Mouse (Mus musculus): ENCODE data around the gene Gla. TPM values are rescaled to one million over a fixed set of nuclear protein-coding genes. Genes with fewer than 3 reads are reported as not detected.

The Gla gene
- polyA plus RNA-seq, 1 experiment from 2014 or later, result 4.5 TPM

- H3K9me3 ChIP-seq (replicated peaks; ENCODE audit: control insufficient read depth, low read length), result no peaks in the 10 kb centered on the region
- H3K27ac ChIP-seq (ENCODE audit: low read length), result peak overlapping the region; percentile 90
- WGBS (ENCODE audit: insufficient replicate concordance), result 15% methylated on average over 42 of the region's 43 CpGs
- H3K4me1 ChIP-seq (ENCODE audit: control insufficient read depth, low read depth, low read length), result peaks cover 2% of the 10 kb centered on the region; the same call in 1 of the 2 replicates
- peak overlapping the region; percentile 54 for H3K4me2 ChIP-seq (ENCODE audit: low read depth, low read length)
- ATAC-seq (ENCODE audit: low read depth), result peak; percentile 77
- H3K4me3 ChIP-seq (ENCODE audit: low read depth, low read length), result peak overlapping the region; percentile 74
- H3K36me3 ChIP-seq (ENCODE audit: control insufficient read depth, insufficient read depth), result no peaks in the 10 kb centered on the region
- no peaks in the 10 kb centered on the region for H3K27me3 ChIP-seq (ENCODE audit: control insufficient read depth, insufficient read depth, low read depth, low read length)
- peak overlapping the region; percentile 76 for H3K9ac ChIP-seq (ENCODE audit: low read depth, low read length)
These were observed 625 bp upstream of the Gla start for GRCm38 (mm10) chrX:134601380-134602120.

DNA sequence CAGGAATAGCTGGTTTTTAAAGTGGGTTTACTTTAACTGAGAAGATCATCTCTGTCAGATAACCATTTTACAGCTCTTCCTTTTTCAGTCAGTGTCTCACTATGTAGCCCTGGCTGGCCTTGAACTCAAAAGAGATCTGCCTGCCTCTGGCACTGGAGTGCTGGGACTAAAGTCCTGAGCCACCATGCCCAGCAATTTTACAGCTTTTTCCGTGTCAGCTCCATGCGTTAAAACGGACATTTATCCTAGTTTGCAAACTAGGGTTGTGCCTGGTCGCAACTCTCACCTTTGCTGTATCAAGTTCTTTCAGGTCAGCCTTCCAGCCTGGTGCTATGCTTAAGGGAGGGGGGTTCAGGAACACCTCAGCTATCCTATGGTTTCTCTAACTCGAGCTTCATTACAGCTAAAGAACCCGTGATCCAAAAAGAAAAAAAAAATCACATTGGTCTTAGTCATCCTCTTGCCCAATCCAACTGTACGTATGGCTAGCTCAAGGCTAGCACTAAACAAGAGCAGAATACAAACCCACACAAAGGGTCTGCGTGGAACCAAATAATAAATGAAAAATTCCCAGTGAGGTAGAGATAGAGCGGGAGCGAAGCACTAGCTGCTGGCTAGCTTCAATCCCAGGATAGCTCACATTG lies 881 bp downstream of the Gla start:
- peak overlapping the region; percentile 62 for H3K9ac ChIP-seq (ENCODE audit: low read depth, low read length)
- H3K27ac ChIP-seq (ENCODE audit: low read length), result peak overlapping the region; percentile 83
- peak overlapping the region; percentile 83 for H3K4me2 ChIP-seq (ENCODE audit: low read depth, low read length)
- H3K36me3 ChIP-seq (ENCODE audit: control insufficient read depth, insufficient read depth), result no peaks in the 10 kb centered on the region
- WGBS (ENCODE audit: insufficient replicate concordance), result 25% methylated on average over 10 of the region's 10 CpGs
- ATAC-seq (ENCODE audit: low read depth), result no peak
- no peaks in the 10 kb centered on the region for H3K9me3 ChIP-seq (replicated peaks; ENCODE audit: control insufficient read depth, low read length)
- peak overlapping the region; percentile 74 for H3K4me3 ChIP-seq (ENCODE audit: low read depth, low read length)
- no peaks in the 10 kb centered on the region for H3K27me3 ChIP-seq (ENCODE audit: control insufficient read depth, insufficient read depth, low read depth, low read length)
- H3K4me1 ChIP-seq (ENCODE audit: control insufficient read depth, low read depth, low read length), result peaks cover 2% of the 10 kb centered on the region; the same call in 1 of the 2 replicates

DNA sequence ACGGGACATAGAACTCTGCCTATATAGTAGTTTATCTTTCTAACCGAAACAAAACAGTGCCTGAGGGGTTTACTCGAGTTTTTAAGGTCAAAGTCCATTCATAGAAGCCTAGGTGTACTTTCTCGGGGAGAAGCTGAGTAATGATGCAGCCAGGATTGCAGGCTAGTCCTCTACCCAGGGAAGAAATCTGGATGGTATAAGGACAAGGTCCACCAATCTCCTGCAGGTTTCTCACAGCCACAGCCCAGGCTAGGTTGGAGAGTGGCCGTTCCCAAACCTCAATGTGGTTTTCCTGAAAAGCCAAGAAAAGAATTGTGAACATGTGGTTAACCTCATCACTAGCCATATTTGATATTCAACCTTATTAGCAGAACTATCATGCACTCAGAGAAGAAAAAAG lies 11.1 kb downstream of the Gla start:
- H3K27me3 ChIP-seq (ENCODE audit: control insufficient read depth, insufficient read depth, low read depth, low read length), result no peaks in the 10 kb centered on the region
- no peak overlapping the region for H3K9ac ChIP-seq (ENCODE audit: low read depth, low read length)
- H3K4me2 ChIP-seq (ENCODE audit: low read depth, low read length), result no peak overlapping the region
- no peaks in the 10 kb centered on the region for H3K9me3 ChIP-seq (replicated peaks; ENCODE audit: control insufficient read depth, low read length)
- H3K4me1 ChIP-seq (ENCODE audit: control insufficient read depth, low read depth, low read length), result no peaks in the 10 kb centered on the region; the same call in 1 of the 2 replicates
- 23% methylated on average over 5 of the region's 5 CpGs for WGBS (ENCODE audit: insufficient replicate concordance)
- H3K27ac ChIP-seq (ENCODE audit: low read length), result no peak overlapping the region
- ATAC-seq (ENCODE audit: low read depth), result no peak
- peaks cover 3% of the 10 kb centered on the region for H3K36me3 ChIP-seq (ENCODE audit: control insufficient read depth, insufficient read depth)
- no peak overlapping the region for H3K4me3 ChIP-seq (ENCODE audit: low read depth, low read length)

DNA sequence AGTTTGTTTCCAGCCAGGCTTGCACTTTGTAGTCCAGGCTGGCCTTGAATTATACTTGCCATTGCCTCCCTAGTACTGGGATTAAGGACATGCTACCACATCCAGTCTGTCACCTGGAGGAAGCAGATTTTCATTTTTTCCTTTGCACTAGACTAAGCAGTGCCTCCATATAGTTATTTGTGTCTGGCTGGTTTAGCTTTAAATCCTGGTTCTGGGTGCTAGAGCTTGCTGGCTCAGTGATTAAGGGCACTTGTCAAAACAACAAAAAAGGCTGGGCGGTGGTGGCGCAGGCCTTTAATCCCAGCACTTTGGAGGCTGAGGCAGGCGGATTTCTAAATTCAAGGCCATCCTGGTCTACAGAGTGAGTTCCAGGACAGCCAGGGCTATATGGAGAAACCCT lies 11.9 kb downstream of the Gla start:
- Histone ChIP-seq H3K36me3 (ENCODE audit: control insufficient read depth, insufficient read depth) (peaks cover 3% of the 10 kb centered on the region), H3K27ac (ENCODE audit: low read length) (no peak overlapping the region), H3K27me3 (ENCODE audit: control insufficient read depth, insufficient read depth, low read depth, low read length) (no peaks in the 10 kb centered on the region), H3K9me3 (replicated peaks; ENCODE audit: control insufficient read depth, low read length) (no peaks in the 10 kb centered on the region), H3K4me2 (ENCODE audit: low read depth, low read length) (no peak overlapping the region), H3K4me3 (ENCODE audit: low read depth, low read length) (no peak overlapping the region), H3K9ac (ENCODE audit: low read depth, low read length) (no peak overlapping the region), H3K4me1 (ENCODE audit: control insufficient read depth, low read depth, low read length) (no peaks in the 10 kb centered on the region; the same call in 1 of the 2 replicates)
- WGBS (ENCODE audit: insufficient replicate concordance), result 75% methylated on average over 3 of the region's 3 CpGs
- ATAC-seq (ENCODE audit: low read depth), result no peak

- H3K36me3 ChIP-seq (ENCODE audit: control insufficient read depth, insufficient read depth), result peaks cover 3% of the 10 kb centered on the region
- H3K9me3 ChIP-seq (replicated peaks; ENCODE audit: control insufficient read depth, low read length), result no peaks in the 10 kb centered on the region
- H3K4me3 ChIP-seq (ENCODE audit: low read depth, low read length), result no peak overlapping the region
- H3K27me3 ChIP-seq (ENCODE audit: control insufficient read depth, insufficient read depth, low read depth, low read length), result no peaks in the 10 kb centered on the region
- H3K4me1 ChIP-seq (ENCODE audit: control insufficient read depth, low read depth, low read length), result peaks cover 6% of the 10 kb centered on the region
- no peak overlapping the region for H3K9ac ChIP-seq (ENCODE audit: low read depth, low read length)
- WGBS (ENCODE audit: insufficient replicate concordance), result 63% methylated on average over 4 of the region's 4 CpGs
- ATAC-seq (ENCODE audit: low read depth), result no peak
- no peak overlapping the region for H3K4me2 ChIP-seq (ENCODE audit: low read depth, low read length)
- H3K27ac ChIP-seq (ENCODE audit: low read length), result no peak overlapping the region
These were observed 12.7 kb downstream of the Gla start for GRCm38 (mm10) chrX:134588261-134588660.

- no peaks in the 10 kb centered on the region for H3K9me3 ChIP-seq (replicated peaks; ENCODE audit: control insufficient read depth, low read length)
- no peaks in the 10 kb centered on the region for H3K27me3 ChIP-seq (ENCODE audit: control insufficient read depth, insufficient read depth, low read depth, low read length)
- H3K27ac ChIP-seq (ENCODE audit: low read length), result peak overlapping the region; percentile 74
- ATAC-seq (ENCODE audit: low read depth), result no peak
- WGBS (ENCODE audit: insufficient replicate concordance), result 24% methylated on average over 8 of the region's 8 CpGs
- H3K36me3 ChIP-seq (ENCODE audit: control insufficient read depth, insufficient read depth), result peaks cover 3% of the 10 kb centered on the region
- H3K9ac ChIP-seq (ENCODE audit: low read depth, low read length), result peak overlapping the region; percentile 61
- H3K4me1 ChIP-seq (ENCODE audit: control insufficient read depth, low read depth, low read length), result peaks cover 9% of the 10 kb centered on the region
- H3K4me3 ChIP-seq (ENCODE audit: low read depth, low read length), result peak overlapping the region; percentile 67
- peak overlapping the region; percentile 72 for H3K4me2 ChIP-seq (ENCODE audit: low read depth, low read length)
These were observed 14.5 kb downstream of the Gla start for GRCm38 (mm10) chrX:134586447-134586846.

GRCm38 (mm10) chrX:134585103-134586002 lies 15.6 kb downstream of the Gla start, which contains the start of gene Rpl36a:
TSS of gene Rpl36a (plus strand) at chrX:134585654.
- peaks cover 3% of the 10 kb centered on the region for H3K36me3 ChIP-seq (ENCODE audit: control insufficient read depth, insufficient read depth)
- H3K4me3 ChIP-seq (ENCODE audit: low read depth, low read length), result peak within 1 kb of the TSS; percentile 67
- 20% methylated on average over 45 of the region's 45 CpGs for WGBS (ENCODE audit: insufficient replicate concordance)
- no peaks in the 10 kb centered on the region for H3K9me3 ChIP-seq (replicated peaks; ENCODE audit: control insufficient read depth, low read length)
- H3K4me1 ChIP-seq (ENCODE audit: control insufficient read depth, low read depth, low read length), result peaks cover 9% of the 10 kb centered on the region
- peak within 1 kb of the TSS; percentile 61 for H3K9ac ChIP-seq (ENCODE audit: low read depth, low read length)
- H3K4me2 ChIP-seq (ENCODE audit: low read depth, low read length), result peak within 1 kb of the TSS; percentile 72
- peak; percentile 92 for ATAC-seq (ENCODE audit: low read depth)
- H3K27ac ChIP-seq (ENCODE audit: low read length), result peak within 1 kb of the TSS; percentile 74
- H3K27me3 ChIP-seq (ENCODE audit: control insufficient read depth, insufficient read depth, low read depth, low read length), result no peaks in the 10 kb centered on the region

DNA sequence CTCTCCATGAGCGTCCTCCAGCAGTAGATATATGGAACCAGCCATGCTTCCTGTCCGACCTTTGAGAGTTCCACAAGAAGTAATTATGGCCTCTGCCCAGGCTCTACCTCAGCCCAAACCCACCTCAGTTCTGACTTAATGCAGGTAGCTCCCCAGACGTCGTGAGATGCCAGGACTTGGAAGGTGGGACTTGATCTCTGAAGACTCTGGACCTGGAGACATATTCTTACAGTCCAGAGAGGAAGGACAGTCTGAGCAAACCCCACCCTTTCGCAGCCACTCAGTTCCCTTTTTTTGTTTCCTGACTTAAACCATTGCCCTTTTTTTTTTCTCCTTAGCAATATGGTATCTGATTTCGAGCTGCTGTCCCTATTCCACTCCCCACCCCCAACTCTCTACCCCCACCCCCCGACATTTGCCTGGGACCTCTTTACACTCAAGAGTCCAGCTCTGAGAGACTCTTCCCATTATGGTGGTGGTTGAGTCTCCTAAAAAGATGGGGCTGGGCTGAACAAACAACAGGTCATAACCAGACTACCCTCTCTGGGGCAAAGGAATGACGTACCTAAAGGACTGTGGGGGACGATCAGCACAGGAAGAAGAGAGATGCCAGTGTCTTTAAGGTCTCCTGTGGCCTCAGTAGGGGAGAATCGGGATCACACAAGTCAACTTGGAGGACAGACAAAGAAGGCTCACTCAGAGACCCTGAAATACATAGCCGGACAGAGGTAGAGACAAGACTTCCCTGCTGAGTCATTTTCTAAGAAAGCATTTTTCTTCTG lies 17.8 kb downstream of the Gla start, which contains the start of gene Btk:
TSS of gene Btk (minus strand) at position 683 of the 782 bp plus-strand sequence.
- H3K27ac ChIP-seq (ENCODE audit: low read length), result peak within 1 kb of the TSS; percentile 53
- ATAC-seq (ENCODE audit: low read depth), result no peak
- H3K4me3 ChIP-seq (ENCODE audit: low read depth, low read length), result peak within 1 kb of the TSS; percentile 48
- H3K9ac ChIP-seq (ENCODE audit: low read depth, low read length), result peak within 1 kb of the TSS; percentile 45
- H3K4me2 ChIP-seq (ENCODE audit: low read depth, low read length), result peak within 1 kb of the TSS; percentile 60
- WGBS (ENCODE audit: insufficient replicate concordance), result 27% methylated on average over 11 of the region's 11 CpGs
- H3K9me3 ChIP-seq (replicated peaks; ENCODE audit: control insufficient read depth, low read length), result no peaks in the 10 kb centered on the region
- H3K4me1 ChIP-seq (ENCODE audit: control insufficient read depth, low read depth, low read length), result peaks cover 9% of the 10 kb centered on the region
- no peaks in the 10 kb centered on the region for H3K27me3 ChIP-seq (ENCODE audit: control insufficient read depth, insufficient read depth, low read depth, low read length)
- H3K36me3 ChIP-seq (ENCODE audit: control insufficient read depth, insufficient read depth), result no peaks in the 10 kb centered on the region

Measured in liver, embryonic 16.5 days (tissue).